Mouse (Mus musculus) testis, adult 2 months (tissue): Measurements from ENCODE around the gene Scgb1a1.

Experiments used
- CTCF ChIP-seq: fragments of 200-500 bp; IDR thresholded peaks from 2 replicates; pipeline ENCODE4 v1.5.1; 2012; ENCODE audit warnings: low read depth, mild to moderate bottlenecking, inconsistent platforms, low read length, moderate library complexity; ENCODE audit not compliant: control insufficient read depth, insufficient read depth, insufficient replicate concordance
- POLR2A ChIP-seq: fragments of 200-500 bp; IDR thresholded peaks from 2 replicates; pipeline ENCODE4 v1.6.1; 2012; ENCODE audit warnings: low read depth, mild to moderate bottlenecking, inconsistent platforms, low read length, moderate library complexity; ENCODE audit not compliant: control insufficient read depth

GRCm38 (mm10) chr19:9071456-9072156 lies 16.2 kb downstream of the Scgb1a1 start:
- TF ChIP-seq CTCF (no peak), POLR2A (no peak)
